Mouse (Mus musculus): ENCODE results near the gene Snx3. TPM values are rescaled to one million over a fixed set of nuclear protein-coding genes. Genes with fewer than 3 reads are reported as not detected.

Gene Snx3
- 116 and 134 TPM in 2 replicates for total RNA-seq (2015; ENCODE audit: low replicate concordance)
- total RNA-seq (2017; ENCODE audit: low replicate concordance), result 46.3 and 58.3 TPM in 2 replicates

GRCm38 (mm10) chr10:42501775-42502348 lies at the start of gene Snx3:
Gene Snx3 (plus strand): TSS chr10:42502030.
- ATAC-seq (replicated peaks; ENCODE audit: low FRiP score, poor library complexity, severe bottlenecking), result peak; percentile 93

- ATAC-seq (replicated peaks; ENCODE audit: low FRiP score, poor library complexity, severe bottlenecking), result no peak
These were observed 47.6 kb upstream of the Snx3 start for GRCm38 (mm10) chr10:42454266-42454665.

GRCm38 (mm10) chr10:42454690-42455089 lies 47.1 kb upstream of the Snx3 start:
- ATAC-seq (replicated peaks; ENCODE audit: low FRiP score, poor library complexity, severe bottlenecking), result no peak

- ATAC-seq (replicated peaks; ENCODE audit: low FRiP score, poor library complexity, severe bottlenecking), result no peak
These were observed 45.8 kb upstream of the Snx3 start for GRCm38 (mm10) chr10:42455981-42456380.

GRCm38 (mm10) chr10:42457557-42458191 lies 44.2 kb upstream of the Snx3 start:
- ATAC-seq (replicated peaks; ENCODE audit: low FRiP score, poor library complexity, severe bottlenecking), result no peak

GRCm38 (mm10) chr10:42464224-42464623 lies 37.6 kb upstream of the Snx3 start:
- no peak for ATAC-seq (replicated peaks; ENCODE audit: low FRiP score, poor library complexity, severe bottlenecking)

GRCm38 (mm10) chr10:42464805-42465204 lies 37.0 kb upstream of the Snx3 start:
- ATAC-seq (replicated peaks; ENCODE audit: low FRiP score, poor library complexity, severe bottlenecking), result no peak

GRCm38 (mm10) chr10:42474946-42475514 lies 26.8 kb upstream of the Snx3 start:
- no peak for ATAC-seq (replicated peaks; ENCODE audit: low FRiP score, poor library complexity, severe bottlenecking)

- ATAC-seq (replicated peaks; ENCODE audit: low FRiP score, poor library complexity, severe bottlenecking), result no peak
These were observed 24.9 kb upstream of the Snx3 start for GRCm38 (mm10) chr10:42476774-42477475.

GRCm38 (mm10) chr10:42477550-42478340 lies 24.1 kb upstream of the Snx3 start:
- ATAC-seq (replicated peaks; ENCODE audit: low FRiP score, poor library complexity, severe bottlenecking), result no peak; the same call in 1 of the 2 replicates

- ATAC-seq (replicated peaks; ENCODE audit: low FRiP score, poor library complexity, severe bottlenecking), result peak; percentile 99
These were observed 23.5 kb upstream of the Snx3 start, which contains the start of gene Afg1l for GRCm38 (mm10) chr10:42478341-42478720. Gene Afg1l (minus strand): TSS chr10:42478565.

GRCm38 (mm10) chr10:42480719-42481118 lies 21.1 kb upstream of the Snx3 start:
- ATAC-seq (replicated peaks; ENCODE audit: low FRiP score, poor library complexity, severe bottlenecking), result no peak

GRCm38 (mm10) chr10:42488606-42489296 lies 13.1 kb upstream of the Snx3 start:
- ATAC-seq (replicated peaks; ENCODE audit: low FRiP score, poor library complexity, severe bottlenecking), result no peak

GRCm38 (mm10) chr10:42491158-42491557 lies 10.7 kb upstream of the Snx3 start:
- no peak for ATAC-seq (replicated peaks; ENCODE audit: low FRiP score, poor library complexity, severe bottlenecking)

GRCm38 (mm10) chr10:42492027-42492771 lies 9.6 kb upstream of the Snx3 start:
- ATAC-seq (replicated peaks; ENCODE audit: low FRiP score, poor library complexity, severe bottlenecking), result no peak

GRCm38 (mm10) chr10:42493000-42493399 lies 8.8 kb upstream of the Snx3 start:
- ATAC-seq (replicated peaks; ENCODE audit: low FRiP score, poor library complexity, severe bottlenecking), result no peak

GRCm38 (mm10) chr10:42500611-42501010 lies 1.2 kb upstream of the Snx3 start:
- ATAC-seq (replicated peaks; ENCODE audit: low FRiP score, poor library complexity, severe bottlenecking), result no peak

GRCm38 (mm10) chr10:42501161-42501560 lies 669 bp upstream of the Snx3 start:
- ATAC-seq (replicated peaks; ENCODE audit: low FRiP score, poor library complexity, severe bottlenecking), result no peak

All from erythroblast, adult 5-6 weeks (primary cell).